8 mouse cellular contexts compared by ENCODE assay signal in the genomic region with DNA sequence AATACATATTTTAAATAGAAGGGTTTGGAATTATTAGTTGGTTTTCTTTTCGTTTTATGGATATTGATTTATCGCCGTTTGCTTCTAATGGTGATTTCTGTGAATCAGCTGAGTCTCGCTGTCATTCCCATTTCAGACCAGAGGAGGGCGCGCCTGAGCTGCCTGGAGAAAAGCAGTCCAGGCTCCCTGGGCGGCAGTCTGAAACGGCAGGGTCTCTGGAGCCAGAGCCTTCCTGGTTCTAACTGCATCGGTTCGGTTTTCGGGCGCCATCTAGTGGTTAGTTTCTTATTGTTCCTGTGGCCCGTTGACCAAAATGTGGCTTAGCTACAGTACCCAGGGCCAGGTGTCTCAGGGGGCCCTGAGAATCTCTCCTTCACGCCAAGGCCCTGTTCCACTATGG. TPM values are rescaled to one million over a fixed set of nuclear protein-coding genes. Genes with fewer than 3 reads are reported as not detected.
DNase-seq lines count a peak whose midpoint lies in the region; ATAC-seq lines count a peak whose summit lies in the region.

No protein-coding gene starts in this region.

- peak; percentile 94 for DNase-seq in adrenal gland, postnatal 10 days
- peak; percentile 91 for DNase-seq in embryonic facial prominence, embryonic 10.5 days (ENCODE audit: low spot score)
- DNase-seq in gonadal fat pad, adult 2 months (ENCODE audit: low read depth): peak; percentile 33
- peak; percentile 92 to 96 for DNase-seq in left cerebral cortex, postnatal 25 days (ENCODE audit: low spot score in 2 of 2)
- peak; percentile 99 for DNase-seq in midbrain, embryonic 11.5 days (ENCODE audit: low spot score, missing footprints)
- DNase-seq in right cerebral cortex, postnatal 4 days: peak; percentile 94
- DNase-seq in yolk sac, embryonic 10.5 days (ENCODE audit: low spot score): peak; percentile 85

- WGBS in embryonic facial prominence, embryonic 10.5 days: 6% methylated on average over 14 of the region's 14 CpGs
- 6% methylated on average over 14 of the region's 14 CpGs for WGBS in intestine, embryonic 16.5 days
- WGBS in midbrain, embryonic 11.5 days: 9% methylated on average over 14 of the region's 14 CpGs

- peak; percentile 80 for ATAC-seq in intestine, embryonic 16.5 days
- ATAC-seq in midbrain, embryonic 11.5 days (ENCODE audit: low FRiP score): peak; percentile 85

- 0 out of 2 replicates have a peak, but pooled peaks cover 3% of the 10 kb centered on the region for H3K4me1 ChIP-seq in embryonic facial prominence, embryonic 10.5 days
- no peaks in the 10 kb centered on the region for H3K4me1 ChIP-seq in intestine, embryonic 16.5 days (ENCODE audit: control insufficient read depth, insufficient read depth, low read length)
- H3K4me1 ChIP-seq in midbrain, embryonic 11.5 days (ENCODE audit: control insufficient read depth, insufficient read depth, low read length): no peaks in the 10 kb centered on the region

- H3K4me2 ChIP-seq in intestine, embryonic 16.5 days (ENCODE audit: low read depth, low read length): no peak overlapping the region
- H3K4me2 ChIP-seq in midbrain, embryonic 11.5 days: no peak overlapping the region

- H3K4me3 ChIP-seq in embryonic facial prominence, embryonic 10.5 days: no peak overlapping the region
- H3K4me3 ChIP-seq in intestine, embryonic 16.5 days (ENCODE audit: low read length): no peak overlapping the region
- H3K4me3 ChIP-seq in midbrain, embryonic 11.5 days (ENCODE audit: low read depth, low read length): no peak overlapping the region

- no peak overlapping the region for H3K27ac ChIP-seq in embryonic facial prominence, embryonic 10.5 days (replicated peaks)
- no peak overlapping the region for H3K27ac ChIP-seq in intestine, embryonic 16.5 days (ENCODE audit: low read length)
- no peak overlapping the region for H3K27ac ChIP-seq in midbrain, embryonic 11.5 days (ENCODE audit: low read depth, low read length)

- H3K9ac ChIP-seq in intestine, embryonic 16.5 days (ENCODE audit: low read depth, low read length): no peak overlapping the region
- H3K9ac ChIP-seq in midbrain, embryonic 11.5 days (ENCODE audit: low read length): no peak overlapping the region

- no peaks in the 10 kb centered on the region for H3K9me3 ChIP-seq in embryonic facial prominence, embryonic 10.5 days
- H3K9me3 ChIP-seq in intestine, embryonic 16.5 days (ENCODE audit: control insufficient read depth, low read length): no peaks in the 10 kb centered on the region
- H3K9me3 ChIP-seq in midbrain, embryonic 11.5 days (ENCODE audit: control insufficient read depth, low read length): no peaks in the 10 kb centered on the region

- no peaks in the 10 kb centered on the region for H3K27me3 ChIP-seq in embryonic facial prominence, embryonic 10.5 days (replicated peaks; ENCODE audit: low read depth, poor library complexity, severe bottlenecking)
- H3K27me3 ChIP-seq in intestine, embryonic 16.5 days (replicated peaks; ENCODE audit: control insufficient read depth, insufficient read depth, low read length): no peaks in the 10 kb centered on the region
- H3K27me3 ChIP-seq in midbrain, embryonic 11.5 days (ENCODE audit: control insufficient read depth, insufficient read depth, low read length): no peaks in the 10 kb centered on the region

- peaks cover 12% of the 10 kb centered on the region for H3K36me3 ChIP-seq in embryonic facial prominence, embryonic 10.5 days (replicated peaks)
- H3K36me3 ChIP-seq in intestine, embryonic 16.5 days (ENCODE audit: control insufficient read depth, insufficient read depth, low read length): no peaks in the 10 kb centered on the region
- no peaks in the 10 kb centered on the region for H3K36me3 ChIP-seq in midbrain, embryonic 11.5 days (ENCODE audit: control insufficient read depth, insufficient read depth, low read length)

- intact Hi-C loops in left cerebral cortex, postnatal 25 days (cut with DNase I): no loop called here

RNA-seq across cellular contexts. Expression of gene Slc29a3, which starts 7.8 kb away (rescaled TPM):
- 10 to 100 TPM; 13.5 to 18.0 TPM for total RNA-seq in adrenal gland, postnatal 10 days (2021)
- 9.4 and 12.7 TPM in 2 replicates for polyA plus RNA-seq in embryonic facial prominence, embryonic 10.5 days (2016; fragmentation: Nextera tagmentation; extraction: Ambion mirVana)
- 24.4 and 42.2 TPM in 2 replicates for polyA plus RNA-seq in gonadal fat pad, adult 2 months (2012; rRNA removed)
- polyA plus RNA-seq in intestine, embryonic 16.5 days (2015; fragmentation: Nextera tagmentation; extraction: Ambion mirVana): 7.6 and 8.2 TPM in 2 replicates
- 10 to 100 TPM; 14.9 to 17.5 TPM for total RNA-seq in left cerebral cortex, postnatal 25 days (2021)
- 6.9 and 8.7 TPM in 2 replicates for polyA plus RNA-seq in midbrain, embryonic 11.5 days (2014; fragmentation: Nextera tagmentation; extraction: Ambion mirVana)

Comparison
In these comparisons a context has a peak if more than half of its experiments do, and no peak if none do; other contexts are left out.
1. DNase-seq: peak in every context shown above with its lines; median percentile 99 in midbrain, embryonic 11.5 days; 94 in adrenal gland, postnatal 10 days; 94 in left cerebral cortex, postnatal 25 days; 94 in right cerebral cortex, postnatal 4 days; 91 in embryonic facial prominence, embryonic 10.5 days; 85 in yolk sac, embryonic 10.5 days; 33 in gonadal fat pad, adult 2 months.